Mouse (Mus musculus) kidney, adult 8-10 months (tissue): ENCODE data around the gene Josd2.

Experiments
- DNase-seq, 2 experiments: peaks; one replicate each; pipeline ENCODE4 v3.0.0; 2022

Josd2 gene

DNA sequence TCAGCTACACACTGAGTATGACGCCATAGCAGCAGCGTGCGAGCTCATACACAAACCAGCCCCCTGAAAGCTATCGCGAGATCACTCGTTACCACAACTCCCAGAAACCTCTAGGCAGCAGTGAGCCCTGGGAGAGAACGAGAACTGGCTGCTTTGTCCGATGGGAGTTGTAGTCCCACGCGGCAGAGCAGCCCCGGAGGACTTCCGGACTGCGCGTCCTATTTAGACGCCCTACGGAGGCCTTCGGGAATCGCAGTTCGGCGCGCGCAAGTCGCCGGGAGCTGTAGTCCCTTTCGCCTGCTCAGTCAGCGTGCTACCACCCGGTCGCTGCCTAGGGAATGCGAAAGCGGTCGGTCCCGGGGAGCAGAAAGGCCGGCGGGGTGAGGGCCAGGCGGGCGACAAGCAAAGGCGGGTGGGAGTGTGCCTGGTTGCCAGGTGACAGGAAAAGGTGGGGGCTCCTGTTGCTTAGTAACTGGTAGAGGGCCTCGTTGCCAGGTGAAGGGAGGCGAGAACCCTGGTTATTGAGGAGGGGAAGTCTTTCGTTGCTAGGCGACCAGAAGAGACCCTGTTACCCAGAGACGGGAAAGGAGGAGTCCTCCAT lies at the start of gene Josd2:
TSS of gene Josd2 (plus strand) at position 170 of the 601 bp plus-strand sequence.
- DNase-seq = peak; percentile 96 to 98

DNA sequence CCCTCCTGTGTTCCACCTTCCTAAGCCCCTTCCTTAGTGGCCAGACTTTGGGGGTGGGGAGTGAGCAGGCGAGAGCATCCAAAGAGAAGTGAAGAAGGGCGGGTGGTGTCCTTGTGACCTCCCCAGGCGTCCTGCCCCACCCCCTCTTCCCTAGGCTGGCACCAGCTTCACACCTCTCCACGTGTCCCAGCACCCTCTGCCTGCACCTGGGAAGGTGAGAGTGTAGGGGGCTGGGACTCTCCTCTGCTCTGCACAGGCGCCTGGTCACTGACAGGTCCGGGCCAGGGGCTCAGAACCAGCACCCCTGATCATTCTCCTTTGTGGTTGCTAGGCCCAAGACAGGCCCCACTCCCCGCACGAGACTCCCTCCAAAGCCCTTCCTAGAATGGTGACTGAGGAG lies 40.1 kb upstream of the Josd2 start:
- DNase-seq = no peak

DNA sequence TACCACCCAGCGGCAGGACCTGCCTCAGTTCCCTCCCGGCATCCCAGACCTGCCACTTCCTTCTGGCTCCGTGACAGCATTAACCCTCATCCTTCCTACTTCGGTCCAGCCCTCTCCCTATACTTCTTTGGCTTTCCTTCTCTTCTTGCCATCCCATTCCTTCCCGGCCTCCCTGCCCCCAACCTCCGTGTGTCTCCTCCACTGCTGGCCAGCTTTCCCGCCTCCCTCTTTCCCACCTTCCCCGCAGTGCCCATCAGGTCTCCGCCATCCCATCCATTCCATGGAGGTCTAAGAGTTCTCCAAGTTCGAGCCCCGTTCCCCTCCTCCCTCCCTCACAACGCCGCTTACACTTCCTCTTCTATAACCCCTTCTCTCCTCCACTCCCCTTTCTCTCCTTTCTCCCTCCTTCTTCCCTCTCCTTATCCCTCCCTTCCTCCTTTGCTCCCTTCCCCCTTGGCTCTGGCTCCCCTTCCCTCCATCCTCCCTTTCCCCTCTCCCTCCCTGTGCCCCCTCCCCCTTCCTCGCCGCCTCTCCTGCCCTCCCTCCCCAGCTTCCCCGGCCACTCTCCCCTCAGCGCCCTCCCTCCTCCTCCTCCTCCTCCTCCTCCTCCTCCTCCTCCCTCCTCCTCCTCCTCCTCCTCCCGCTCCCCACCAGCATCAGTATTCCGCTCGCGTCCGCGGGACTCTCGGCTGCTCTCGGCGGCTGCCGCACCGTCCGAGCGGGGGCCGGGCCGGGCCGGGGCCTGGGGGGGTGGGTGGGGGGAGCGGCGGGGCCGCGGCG lies 39.4 kb upstream of the Josd2 start:
- no peak for DNase-seq

DNA sequence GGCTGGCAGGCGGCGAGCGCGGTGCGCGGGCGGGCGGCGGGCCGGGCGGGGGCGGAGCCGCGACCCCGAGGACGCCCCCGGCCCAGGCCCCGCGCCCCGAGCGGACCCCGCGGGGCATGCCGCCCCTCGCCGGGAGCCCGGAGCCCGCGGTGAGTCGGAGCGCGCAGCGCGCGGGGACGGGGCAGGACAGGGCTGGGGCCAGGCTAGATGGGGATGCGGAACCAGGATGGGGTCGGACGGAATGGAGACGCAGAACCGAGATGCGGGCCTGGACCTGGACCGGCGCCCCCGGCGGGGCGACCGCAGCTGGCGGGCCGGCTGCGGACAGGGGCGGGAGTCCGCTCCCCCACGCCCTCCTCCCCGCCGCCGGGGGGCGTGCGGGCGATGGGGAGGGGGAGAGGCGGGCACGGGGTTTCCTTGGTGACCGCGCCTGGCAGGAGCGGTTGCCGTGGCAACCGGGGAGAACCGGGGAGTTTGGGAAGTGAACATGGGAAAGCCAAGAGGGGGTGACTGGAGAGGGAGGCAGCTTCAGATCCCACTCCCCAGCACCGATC lies 38.7 kb upstream of the Josd2 start, which contains the start of gene Lrrc4b:
TSS of gene Lrrc4b (plus strand) at position 51 of the 554 bp plus-strand sequence.
- no peak for DNase-seq

DNA sequence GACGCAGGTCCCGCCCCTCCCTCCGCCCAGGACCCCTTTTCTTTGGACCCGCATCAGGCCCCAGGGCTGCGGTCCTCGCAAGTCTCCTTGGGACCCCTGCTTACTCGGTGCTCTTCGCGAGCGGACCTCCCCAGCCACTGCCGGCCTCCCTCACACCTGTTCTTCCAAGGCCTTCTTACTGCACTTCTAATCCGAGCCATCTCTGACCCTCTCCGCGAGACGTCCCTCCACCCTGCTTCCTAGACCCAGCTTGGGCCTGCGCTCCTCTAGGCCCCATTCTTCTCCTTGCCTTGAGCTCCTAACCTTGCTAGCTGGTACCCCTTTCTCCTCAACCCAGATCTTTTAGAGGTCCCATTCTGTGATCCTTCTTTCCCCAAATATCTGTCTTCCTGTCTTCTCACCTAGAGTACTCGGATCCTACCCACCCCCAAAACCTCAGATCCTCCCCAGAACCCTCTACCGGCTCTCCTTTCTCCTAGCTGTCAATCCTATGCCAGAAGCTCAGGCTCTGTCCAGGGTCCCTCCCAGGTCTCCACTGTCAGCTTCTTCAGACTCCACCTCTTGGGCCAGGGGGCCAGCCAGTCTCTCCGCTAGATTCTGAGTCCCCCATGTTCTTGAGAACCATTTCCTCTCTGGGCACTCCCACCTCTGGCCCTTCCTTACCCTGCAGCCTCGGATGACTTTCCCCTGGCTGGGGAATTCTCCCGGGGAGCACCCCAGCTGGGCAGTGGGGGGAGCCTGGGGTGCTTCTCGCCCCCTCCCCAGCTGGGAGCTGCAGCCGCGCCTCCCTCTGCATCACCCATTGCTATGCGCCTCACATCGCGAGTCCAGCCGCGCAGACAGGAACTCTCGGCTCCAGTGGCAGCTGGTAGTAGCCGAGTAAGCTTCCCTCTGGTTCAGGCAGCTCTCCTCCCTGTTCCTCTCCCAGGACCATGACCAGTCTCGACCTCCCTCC lies 38.0 kb upstream of the Josd2 start:
- DNase-seq = no peak

DNA sequence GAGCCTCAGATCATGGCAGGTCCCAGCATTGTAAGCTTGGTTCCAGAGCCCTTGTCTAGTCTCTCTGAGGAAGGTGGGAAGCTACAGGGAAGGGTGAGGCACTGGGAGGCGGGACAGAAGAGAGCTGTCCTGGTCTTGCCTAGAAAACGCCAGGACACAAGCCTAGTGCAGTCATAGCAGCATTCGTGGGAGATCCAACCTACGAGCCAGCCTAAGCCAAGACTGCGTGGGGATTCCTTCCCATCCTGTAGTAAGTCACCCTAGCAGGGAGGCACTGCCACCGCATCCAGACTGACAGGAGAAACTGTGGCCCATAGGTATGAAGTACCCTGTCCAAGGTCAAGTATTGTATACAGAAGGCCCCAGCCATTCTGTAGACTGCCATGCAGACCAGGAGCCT lies 35.2 kb upstream of the Josd2 start:
- no peak for DNase-seq

DNA sequence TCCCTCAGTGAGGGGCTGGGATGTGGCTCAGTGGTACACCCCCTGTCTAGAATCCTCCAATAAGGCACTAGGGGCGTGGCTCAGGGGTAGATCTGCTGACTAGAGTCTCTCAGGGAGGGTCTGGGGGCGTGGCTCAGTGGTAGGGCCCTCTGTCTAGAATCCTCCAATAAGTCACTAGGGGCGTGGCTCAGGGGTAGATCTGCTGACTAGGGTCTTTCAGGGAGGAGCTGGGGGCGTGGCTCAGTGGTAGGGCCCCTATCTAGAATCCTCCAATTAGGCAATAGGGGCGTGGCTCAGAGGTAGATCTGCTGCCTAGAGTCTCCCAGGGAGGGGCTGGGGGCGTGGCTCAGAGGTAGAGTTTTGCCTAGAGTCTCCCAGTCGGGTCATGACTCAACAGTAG lies 34.4 kb upstream of the Josd2 start:
- no peak for DNase-seq

DNA sequence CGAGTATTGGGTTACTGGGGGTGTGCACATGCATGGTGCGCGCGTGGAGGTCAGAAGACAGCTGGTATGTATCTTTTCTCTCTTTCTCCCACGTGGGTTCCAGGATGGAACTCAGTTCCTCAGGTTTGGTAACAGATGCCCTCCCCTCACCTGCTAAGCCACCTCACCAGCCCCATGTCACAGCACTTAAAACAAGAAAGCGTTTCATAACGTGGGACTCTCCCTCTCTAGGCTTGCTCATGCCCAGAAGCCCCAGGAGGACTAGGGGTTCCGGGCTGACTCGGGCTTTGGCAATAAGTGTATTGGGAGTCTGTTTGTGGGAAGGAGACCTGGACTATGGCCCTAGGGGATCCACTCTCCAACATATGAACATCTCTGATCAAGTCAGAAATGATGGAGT lies 33.7 kb upstream of the Josd2 start:
- no peak for DNase-seq

DNA sequence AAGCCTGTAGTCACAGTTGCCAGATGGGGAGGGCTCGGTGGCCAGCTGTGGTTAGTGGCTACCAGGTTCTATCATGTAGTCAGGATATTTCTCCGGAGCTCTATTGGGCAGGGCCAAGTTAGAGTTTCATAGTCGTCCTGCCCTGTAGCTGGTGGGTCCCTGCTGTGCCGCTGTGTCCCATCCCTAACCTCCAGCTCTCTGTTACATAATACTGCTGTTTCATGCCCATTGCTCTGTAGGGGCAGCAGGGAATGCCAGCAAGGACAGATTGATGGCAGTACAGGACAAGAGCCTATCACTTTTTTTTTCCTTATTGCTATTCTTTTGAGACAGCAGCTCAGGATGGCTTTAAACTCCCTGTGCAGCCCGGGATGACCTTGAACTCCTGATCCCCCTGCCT lies 32.0 kb upstream of the Josd2 start:
- no peak for DNase-seq

DNA sequence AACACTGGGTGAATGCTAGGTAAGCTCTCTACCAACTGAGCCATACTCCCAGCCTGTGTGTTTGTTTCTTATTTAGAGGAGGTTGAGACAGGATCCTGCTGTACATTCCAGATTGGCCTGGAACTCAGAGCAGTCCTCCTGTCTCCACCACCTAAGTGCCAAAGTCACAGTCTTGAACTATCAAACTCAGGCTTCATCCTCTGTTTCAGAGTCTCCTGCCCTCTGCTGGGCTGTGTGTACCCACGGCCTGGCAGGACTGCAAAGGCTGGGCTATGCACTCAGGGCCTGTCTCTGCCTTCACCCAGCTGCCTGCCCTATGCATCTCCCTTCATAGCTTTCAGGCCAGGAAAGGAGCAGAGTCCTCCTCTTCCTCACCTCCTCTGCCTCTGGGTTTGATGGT lies 31.5 kb upstream of the Josd2 start:
- no peak for DNase-seq

DNA sequence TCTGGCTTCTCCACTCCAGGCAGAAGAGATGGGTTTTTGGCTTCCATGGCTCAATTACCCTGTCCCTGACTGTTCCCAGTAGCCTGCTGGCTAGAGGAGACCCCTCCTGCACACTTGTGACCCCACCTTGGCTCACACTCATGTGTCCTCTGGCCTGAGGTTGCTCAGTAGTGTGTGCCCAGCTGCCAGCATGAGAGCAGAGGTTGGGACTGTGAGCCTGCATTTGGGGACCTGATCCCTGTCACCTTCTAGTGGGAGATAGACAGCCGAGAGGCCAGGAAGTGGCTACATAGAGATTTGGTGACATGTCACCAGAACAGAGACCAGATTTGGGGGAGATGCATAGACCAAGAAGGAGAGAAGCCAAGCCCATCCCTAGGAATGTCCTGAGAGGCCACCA lies 30.6 kb upstream of the Josd2 start:
- DNase-seq = no peak

DNA sequence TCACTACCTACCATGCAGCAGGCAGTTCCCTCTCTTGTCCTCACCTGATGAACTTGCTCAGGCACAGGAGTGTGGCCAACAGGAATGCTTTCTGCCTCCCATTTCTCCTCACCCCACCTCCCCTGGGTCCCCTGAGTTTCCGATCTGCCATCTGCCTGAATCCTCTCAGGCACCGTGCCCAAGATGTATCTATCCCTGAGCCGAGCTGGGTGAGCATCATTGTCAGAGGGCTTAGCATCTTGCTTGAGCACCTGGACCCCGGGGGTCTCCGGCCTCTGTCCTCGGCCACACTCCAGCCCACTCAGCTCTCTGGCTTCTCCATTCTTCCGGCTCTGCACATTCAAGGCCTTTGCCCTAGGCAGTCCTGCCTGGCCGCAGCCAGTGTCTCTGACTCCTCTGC lies 29.8 kb upstream of the Josd2 start:
- no peak for DNase-seq

DNA sequence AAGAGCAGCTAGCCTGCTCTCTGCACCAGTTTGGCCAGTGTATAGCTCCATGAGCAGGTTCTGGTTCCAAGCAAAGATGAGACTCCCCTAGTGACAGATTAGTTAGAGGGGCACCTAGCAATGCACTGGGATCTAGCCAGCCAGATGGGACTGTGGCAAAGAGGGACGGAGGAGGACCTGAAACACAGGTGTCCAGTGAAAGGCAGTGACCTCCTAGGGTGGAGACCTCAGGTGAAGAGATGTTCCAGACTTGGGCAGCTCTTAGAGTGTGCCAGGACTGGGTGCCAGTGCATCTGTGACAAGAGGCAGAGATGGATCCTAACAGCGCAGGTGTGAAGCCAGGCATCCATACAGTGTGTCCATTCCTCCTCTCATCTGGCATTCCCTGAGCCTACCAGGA lies 28.1 kb upstream of the Josd2 start:
- DNase-seq = no peak

DNA sequence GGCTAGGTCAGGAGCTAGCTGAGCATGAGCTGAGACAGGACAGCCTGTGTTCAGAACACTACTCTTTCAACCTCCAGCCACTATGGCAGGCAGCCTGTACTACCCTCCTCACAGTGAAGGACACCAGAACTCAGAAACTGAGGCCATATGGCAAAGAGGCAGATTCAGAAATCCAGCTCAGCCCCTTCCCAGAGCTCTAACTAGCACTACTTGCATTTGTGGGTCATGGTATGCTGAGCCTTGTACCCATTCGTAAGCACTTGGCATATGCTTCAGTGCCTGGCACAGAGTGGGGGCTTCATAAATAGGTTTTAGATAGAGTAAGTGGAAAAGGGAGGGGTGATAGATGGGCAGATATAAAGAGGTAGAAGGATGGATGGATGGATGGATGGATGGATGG lies 27.3 kb upstream of the Josd2 start:
- no peak for DNase-seq

DNA sequence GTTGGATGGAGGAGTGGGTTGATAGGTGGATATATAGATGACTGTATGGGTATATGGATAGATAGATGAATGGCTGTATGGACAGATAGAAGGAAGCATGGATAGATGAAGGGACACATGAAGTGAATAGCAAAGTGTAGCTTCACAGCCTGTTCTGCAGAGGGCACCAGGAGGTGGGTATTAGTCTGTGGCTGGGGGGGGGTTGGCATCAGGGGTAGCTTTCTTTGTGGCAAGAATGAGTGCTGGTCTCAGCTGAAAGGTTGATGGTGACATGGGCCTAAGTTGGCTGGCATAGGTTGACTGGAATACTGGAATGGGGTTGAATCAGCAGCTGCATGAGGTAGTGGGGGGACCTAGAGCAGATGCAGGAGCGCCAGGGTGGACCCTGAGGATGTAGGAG lies 26.6 kb upstream of the Josd2 start:
- no peak for DNase-seq

DNA sequence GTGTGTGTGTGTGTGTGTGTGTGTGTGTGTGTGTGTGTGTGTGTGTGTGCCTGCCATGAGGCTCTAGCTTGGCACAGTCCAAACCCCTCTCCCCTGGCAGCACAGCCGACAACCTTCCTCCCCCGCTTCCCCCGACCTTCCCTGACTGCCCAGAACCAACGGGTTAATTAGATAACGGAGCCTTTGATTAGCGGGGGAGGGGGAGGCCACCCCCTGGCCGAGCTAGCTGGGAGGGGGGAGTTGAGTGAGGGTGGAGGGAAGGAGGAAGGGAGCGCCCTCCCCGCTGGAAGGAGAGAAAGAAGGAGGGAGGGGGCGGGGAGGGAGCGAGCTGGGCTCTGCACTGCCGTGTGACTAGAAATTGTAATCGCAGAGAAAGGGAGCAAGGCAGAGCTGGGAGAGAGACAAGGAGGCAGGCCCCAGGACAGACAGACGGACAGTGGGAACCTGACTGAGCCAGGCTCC lies 26.1 kb upstream of the Josd2 start:
- no peak for DNase-seq

DNA sequence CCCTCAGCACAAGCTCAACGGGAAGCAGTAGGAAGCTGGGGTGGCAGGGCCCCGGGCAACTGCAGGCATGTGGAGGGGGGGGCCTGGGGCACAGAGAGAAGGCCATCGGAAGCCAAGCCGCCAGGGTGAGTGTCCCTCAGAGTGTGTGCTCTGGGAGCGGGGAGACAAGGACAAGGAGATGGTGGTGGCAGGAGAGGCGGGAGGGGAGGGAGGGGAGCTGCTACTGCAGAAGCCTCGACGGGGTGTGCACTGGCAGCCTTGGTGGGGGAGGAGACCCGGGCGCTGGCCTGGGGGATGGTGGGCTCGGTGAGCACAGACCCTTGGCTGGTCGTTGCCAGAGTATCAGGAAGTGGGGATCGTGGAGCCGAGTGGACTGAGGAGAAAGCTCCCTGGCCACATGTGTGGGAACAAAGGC lies 25.4 kb upstream of the Josd2 start:
- DNase-seq = no peak

DNA sequence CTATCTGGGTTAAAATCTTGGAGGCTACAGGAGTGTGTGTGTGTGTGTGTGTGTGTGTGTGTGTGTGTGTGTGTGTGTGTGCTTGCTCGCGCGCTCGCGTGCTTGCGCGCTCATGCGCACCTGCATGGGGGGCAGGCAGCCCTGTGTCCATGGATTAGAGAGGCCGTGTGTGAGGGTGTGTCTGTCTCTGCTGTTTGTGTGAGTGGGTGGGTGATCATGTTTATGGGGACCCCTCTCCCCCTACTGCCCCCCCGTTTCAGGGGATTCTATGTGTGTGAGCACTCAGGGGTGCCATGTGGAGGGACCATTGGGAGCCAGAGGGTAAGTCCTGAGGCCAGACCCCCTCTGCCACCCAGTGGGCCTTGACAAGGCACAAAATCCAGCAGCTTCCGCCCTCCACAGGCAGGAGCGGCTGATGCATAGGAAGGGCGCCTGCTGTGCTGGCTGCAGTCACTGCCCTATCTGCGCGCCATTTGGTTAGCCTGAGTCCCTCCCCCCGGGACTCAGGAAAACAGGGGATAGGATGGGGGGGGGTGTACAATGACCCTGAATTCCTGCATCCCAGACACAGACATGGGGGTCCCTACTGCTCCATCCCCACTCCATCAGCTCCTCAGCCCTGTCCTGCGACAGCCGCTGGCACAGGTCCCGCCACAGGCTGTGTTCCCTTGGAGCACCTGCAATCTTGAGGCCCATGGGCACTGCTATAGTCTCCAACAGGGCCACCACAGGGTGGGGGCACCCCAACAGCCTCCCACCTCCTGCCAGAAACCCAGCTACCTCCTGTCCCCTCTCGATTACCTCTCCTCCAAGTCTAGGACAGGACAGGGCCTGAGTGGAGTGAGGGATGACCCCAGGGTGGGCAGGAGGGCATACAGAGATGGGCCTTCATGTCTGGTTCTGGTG lies 24.3 kb upstream of the Josd2 start:
- no peak for DNase-seq

DNA sequence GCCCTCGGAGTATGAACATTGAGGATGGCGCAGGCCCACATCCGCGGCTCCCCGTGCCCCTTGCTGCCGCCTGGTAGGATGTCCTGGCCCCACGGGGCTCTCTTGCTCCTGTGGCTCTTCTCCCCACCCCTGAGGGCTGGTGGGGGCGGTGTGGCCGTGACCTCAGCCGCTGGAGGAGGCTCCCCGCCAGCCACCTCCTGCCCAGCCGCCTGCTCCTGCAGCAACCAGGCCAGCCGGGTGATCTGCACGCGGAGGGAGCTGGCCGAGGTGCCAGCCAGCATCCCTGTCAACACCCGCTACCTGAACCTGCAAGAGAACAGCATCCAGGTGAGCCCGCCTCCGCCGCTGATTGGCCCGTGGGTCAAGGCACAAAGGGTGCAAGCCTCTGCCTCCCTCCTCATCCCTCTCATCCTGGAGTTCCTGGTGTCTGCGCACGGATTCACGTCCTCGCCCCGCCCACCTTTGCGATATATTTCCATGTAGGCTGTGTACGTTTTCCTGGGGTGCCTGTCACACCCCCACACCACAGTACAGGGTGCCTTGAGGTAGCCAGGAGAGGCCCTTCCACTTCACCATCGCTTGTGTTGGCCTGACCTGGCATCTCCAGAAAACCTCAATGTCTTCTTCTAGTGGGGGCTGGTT lies 22.8 kb upstream of the Josd2 start:
- DNase-seq = no peak

DNA sequence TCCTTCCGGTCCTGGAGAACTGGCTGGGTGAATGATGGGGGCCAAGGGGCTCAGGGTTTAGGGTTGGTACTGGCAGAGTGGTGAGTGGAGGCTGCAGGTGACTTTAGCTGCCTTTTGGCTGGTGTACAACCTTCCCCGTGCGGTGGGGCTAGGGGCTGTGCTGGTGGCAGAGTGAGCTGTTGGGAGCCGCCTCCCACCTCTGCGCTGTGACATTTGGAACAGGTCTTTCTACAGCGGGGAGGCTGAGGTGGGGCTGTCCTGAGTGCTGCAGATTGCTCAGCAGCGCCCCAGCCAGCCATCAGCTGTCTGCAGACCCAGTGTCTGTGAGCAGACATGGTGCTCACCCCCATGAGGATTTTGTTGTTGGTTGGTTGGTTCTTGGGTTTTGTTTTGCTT lies 22.3 kb upstream of the Josd2 start:
- DNase-seq = no peak

DNA sequence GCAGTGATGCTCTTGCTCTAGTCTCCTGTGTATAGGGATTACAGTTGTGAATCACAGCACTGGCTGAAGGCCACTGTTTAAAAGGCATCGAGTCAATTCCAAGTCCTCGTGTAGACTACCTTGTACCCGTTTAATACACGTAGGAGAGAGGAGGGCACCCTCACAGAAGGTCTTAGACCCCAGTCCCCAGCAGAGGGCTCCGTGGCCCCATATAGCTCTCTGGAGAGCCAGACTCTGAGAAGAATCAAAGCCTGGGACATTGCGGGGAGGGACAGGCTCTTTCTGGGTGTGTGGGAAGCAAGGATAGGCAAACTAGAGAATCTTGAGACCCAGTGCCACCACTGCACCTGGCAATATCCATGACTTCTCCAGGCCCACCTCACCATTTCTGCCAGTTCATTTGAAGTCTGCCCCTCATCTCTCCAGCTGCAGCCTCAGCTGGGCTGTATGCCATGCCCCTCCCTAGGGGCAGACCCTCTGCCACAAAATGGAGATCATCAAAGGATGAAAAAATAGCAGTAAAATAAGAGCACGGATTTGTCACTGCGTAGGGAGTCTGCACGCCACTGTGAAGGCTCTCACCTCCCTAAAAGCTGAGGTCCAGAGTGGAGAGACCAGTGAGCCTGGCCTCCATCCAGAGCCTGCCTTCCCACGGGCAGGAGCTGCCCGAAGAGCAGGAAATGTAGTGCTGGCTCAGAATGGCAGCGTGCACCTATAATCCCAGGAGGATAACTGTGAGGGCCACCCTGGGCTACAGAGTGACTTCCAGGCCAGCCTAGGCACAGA lies 21.5 kb upstream of the Josd2 start:
- no peak for DNase-seq
